Mouse (Mus musculus) embryonic facial prominence, embryonic 12.5 days (tissue): Measurements from ENCODE around the gene Cxcl1. TPM values are rescaled to one million over a fixed set of nuclear protein-coding genes. Genes with fewer than 3 reads are reported as not detected.

Experiments
- ATAC-seq: fragments of 200-750 bp; cut with Nextera tagmentation; 2 replicates; pipeline ENCODE4 v1.8.0; 2017; ENCODE audit not compliant: insufficient number of reproducible peaks, insufficient read depth, low FRiP score, low TSS enrichment
- H3K27ac ChIP-seq: fragments of 300-500 bp; sonication (generic); 2 replicates; pipeline ENCODE4 v1.5.1; 2016; ENCODE audit warnings: mild to moderate bottlenecking
- H3K27me3 ChIP-seq: fragments of 300-500 bp; sonication (generic); 2 replicates; pipeline ENCODE4 v1.6.1; 2016; ENCODE audit warnings: mild to moderate bottlenecking, moderate library complexity
- H3K36me3 ChIP-seq: fragments of 300-500 bp; sonication (generic); 2 replicates; pipeline ENCODE4 v1.6.1; 2016; ENCODE audit warnings: mild to moderate bottlenecking
- H3K4me1 ChIP-seq: fragments of 300-500 bp; sonication (generic); 2 replicates; pipeline ENCODE4 v1.6.1; 2016
- H3K4me2 ChIP-seq: fragments of 300-500 bp; sonication (generic); replicated peaks from 2 replicates; pipeline ENCODE4 v1.6.1; 2016; ENCODE audit warnings: mild to moderate bottlenecking, moderate library complexity
- H3K4me3 ChIP-seq: fragments of 300-500 bp; sonication (generic); 2 replicates; pipeline ENCODE4 v1.5.1; 2016; ENCODE audit warnings: mild to moderate bottlenecking
- H3K9ac ChIP-seq: fragments of 300-500 bp; sonication (generic); 2 replicates; pipeline ENCODE4 v1.6.1; 2016; ENCODE audit warnings: mild to moderate bottlenecking, moderate library complexity
- H3K9me3 ChIP-seq: fragments of 300-500 bp; sonication (generic); 2 replicates; pipeline ENCODE4 v1.6.1; 2016; ENCODE audit warnings: mild to moderate bottlenecking, moderate library complexity
- WGBS: fragments of 180-500 bp; shearing (Covaris S2); methylation state at CpG from one replicate; pipeline ENCODE4 v1.1.7; 2016; 5-methylcytosine and 5-hydroxymethylcytosine counted together
- polyA plus RNA-seq: library from polyadenylated mRNA; unstranded; fragments of >200 nt; fragmentation: Nextera tagmentation; extraction: Ambion mirVana; gene quantifications from 2 replicates; pipeline ENCODE4 v1.2.1, GENCODE M21; 2016

Cxcl1 gene
- polyA plus RNA-seq, 1 experiment from 2014 or later, result 0.50 TPM

GRCm38 (mm10) chr5:90894231-90894630, 3.2 kb downstream of the Cxcl1 start:
- ATAC-seq, result no peak
- Histone ChIP-seq H3K9ac (no peak overlapping the region), H3K36me3 (no peaks in the 10 kb centered on the region), H3K4me1 (peaks cover 3% of the 10 kb centered on the region; the same call in 1 of the 2 replicates), H3K9me3 (no peaks in the 10 kb centered on the region), H3K27ac (no peak overlapping the region), H3K27me3 (0 out of 2 replicates have a peak, but pooled peaks cover 3% of the 10 kb centered on the region), H3K4me2 (no peak overlapping the region), H3K4me3 (no peak overlapping the region)
- WGBS, result 74% methylated on average over 8 of the region's 8 CpGs

- no peak for ATAC-seq
- H3K4me2 ChIP-seq, result no peak overlapping the region
- WGBS, result 69% methylated on average over 3 of the region's 3 CpGs
Observed at GRCm38 (mm10) chr5:90897429-90897828, 6.4 kb downstream of the Cxcl1 start.

GRCm38 (mm10) chr5:90899308-90899707, 8.3 kb downstream of the Cxcl1 start:
- no peak for ATAC-seq
- 78% methylated on average over 5 of the region's 5 CpGs for WGBS
- Histone ChIP-seq H3K27ac (no peak overlapping the region), H3K9me3 (no peaks in the 10 kb centered on the region), H3K9ac (no peak overlapping the region), H3K4me3 (no peak overlapping the region), H3K4me1 (peaks cover 15% of the 10 kb centered on the region; the same call in 1 of the 2 replicates), H3K4me2 (no peak overlapping the region), H3K27me3 (peaks cover 10% of the 10 kb centered on the region), H3K36me3 (no peaks in the 10 kb centered on the region)

More at GRCm38 (mm10) chr5:90897429-90897828, 6.4 kb downstream of the Cxcl1 start:
- no peak overlapping the region for H3K9ac ChIP-seq
- no peaks in the 10 kb centered on the region for H3K36me3 ChIP-seq
- no peak overlapping the region for H3K27ac ChIP-seq
- H3K27me3 ChIP-seq, result 0 out of 2 replicates have a peak, but pooled peaks cover 3% of the 10 kb centered on the region
- no peaks in the 10 kb centered on the region for H3K9me3 ChIP-seq
- H3K4me1 ChIP-seq, result peaks cover 7% of the 10 kb centered on the region; the same call in 1 of the 2 replicates
- H3K4me3 ChIP-seq, result no peak overlapping the region

GRCm38 (mm10) chr5:90900147-90900546, 9.1 kb downstream of the Cxcl1 start:
- Histone ChIP-seq H3K4me3 (no peak overlapping the region), H3K27ac (no peak overlapping the region), H3K4me1 (peaks cover 15% of the 10 kb centered on the region; the same call in 1 of the 2 replicates), H3K27me3 (peaks cover 18% of the 10 kb centered on the region), H3K36me3 (no peaks in the 10 kb centered on the region), H3K4me2 (no peak overlapping the region), H3K9me3 (no peaks in the 10 kb centered on the region), H3K9ac (no peak overlapping the region)
- 53% methylated on average over 7 of the region's 7 CpGs for whole genome bisulfite sequencing
- ATAC-seq, result no peak

- no peaks in the 10 kb centered on the region for H3K9me3 ChIP-seq
- no peak overlapping the region for H3K9ac ChIP-seq
- no peak overlapping the region for H3K4me3 ChIP-seq
- H3K4me1 ChIP-seq, result peaks cover 15% of the 10 kb centered on the region; the same call in 1 of the 2 replicates
- 71% methylated on average over 7 of the region's 7 CpGs for WGBS
- no peak overlapping the region for H3K27ac ChIP-seq
- no peak overlapping the region for H3K4me2 ChIP-seq
- ATAC-seq, result no peak
- H3K36me3 ChIP-seq, result no peaks in the 10 kb centered on the region
- H3K27me3 ChIP-seq, result peaks cover 18% of the 10 kb centered on the region
Observed at GRCm38 (mm10) chr5:90900688-90901087, 9.6 kb downstream of the Cxcl1 start.

GRCm38 (mm10) chr5:90902380-90903260, 11.6 kb downstream of the Cxcl1 start:
- Histone ChIP-seq H3K4me2 (peak overlapping the region; percentile 66), H3K27me3 (peaks cover 18% of the 10 kb centered on the region), H3K9me3 (no peaks in the 10 kb centered on the region), H3K4me1 (peaks cover 15% of the 10 kb centered on the region; the same call in 1 of the 2 replicates), H3K9ac (no peak overlapping the region), H3K36me3 (no peaks in the 10 kb centered on the region), H3K27ac (no peak overlapping the region), H3K4me3 (peak overlapping the region; percentile 26)
- WGBS, result 10% methylated on average over 10 of the region's 10 CpGs
- no peak for ATAC-seq

- Histone ChIP-seq H3K36me3 (no peaks in the 10 kb centered on the region), H3K4me1 (peaks cover 15% of the 10 kb centered on the region; the same call in 1 of the 2 replicates), H3K4me3 (peak within 1 kb of the TSS; percentile 26), H3K9ac (no peak within 1 kb of the TSS), H3K4me2 (peak within 1 kb of the TSS; percentile 66), H3K9me3 (no peaks in the 10 kb centered on the region), H3K27me3 (peaks cover 18% of the 10 kb centered on the region), H3K27ac (no peak within 1 kb of the TSS)
- 10% methylated on average over 22 of the region's 22 CpGs for WGBS
- ATAC-seq, result peak; percentile 58; the same call in 1 of the 2 replicates
Observed at GRCm38 (mm10) chr5:90903339-90904020, 12.4 kb downstream of the Cxcl1 start, which contains the start of gene Cxcl2. TSS of gene Cxcl2 (plus strand) at chr5:90903871.

GRCm38 (mm10) chr5:90908983-90909382, 17.9 kb downstream of the Cxcl1 start:
- H3K4me1 ChIP-seq, result no peaks in the 10 kb centered on the region
- no peak overlapping the region for H3K4me2 ChIP-seq
- no peaks in the 10 kb centered on the region for H3K9me3 ChIP-seq
- H3K9ac ChIP-seq, result no peak overlapping the region
- H3K27ac ChIP-seq, result no peak overlapping the region
- 1% methylated on average over 2 of the region's 2 CpGs for WGBS
- H3K4me3 ChIP-seq, result no peak overlapping the region
- H3K36me3 ChIP-seq, result no peaks in the 10 kb centered on the region
- ATAC-seq, result no peak
- peaks cover 11% of the 10 kb centered on the region for H3K27me3 ChIP-seq

- Histone ChIP-seq H3K9ac (no peak overlapping the region), H3K4me1 (no peaks in the 10 kb centered on the region), H3K9me3 (no peaks in the 10 kb centered on the region), H3K4me3 (no peak overlapping the region), H3K4me2 (no peak overlapping the region), H3K27me3 (no peaks in the 10 kb centered on the region), H3K36me3 (no peaks in the 10 kb centered on the region), H3K27ac (no peak overlapping the region)
- ATAC-seq, result no peak
- 78% methylated on average over 2 of the region's 2 CpGs for WGBS
Observed at GRCm38 (mm10) chr5:90919495-90919894, 28.5 kb downstream of the Cxcl1 start.

GRCm38 (mm10) chr5:90922958-90923357, 31.9 kb downstream of the Cxcl1 start:
- H3K9ac ChIP-seq, result no peak overlapping the region
- 82% methylated on average over 4 of the region's 4 CpGs for WGBS
- no peak overlapping the region for H3K4me3 ChIP-seq
- no peaks in the 10 kb centered on the region for H3K9me3 ChIP-seq
- H3K4me2 ChIP-seq, result no peak overlapping the region
- H3K27me3 ChIP-seq, result no peaks in the 10 kb centered on the region
- no peaks in the 10 kb centered on the region for H3K36me3 ChIP-seq
- no peaks in the 10 kb centered on the region for H3K4me1 ChIP-seq
- H3K27ac ChIP-seq, result no peak overlapping the region
- no peak for ATAC-seq

GRCm38 (mm10) chr5:90930546-90930945, 39.5 kb downstream of the Cxcl1 start:
- Histone ChIP-seq H3K4me2 (peak overlapping the region; percentile 56), H3K36me3 (peaks cover 12% of the 10 kb centered on the region), H3K9ac (peak overlapping the region; percentile 98), H3K4me1 (peaks cover 7% of the 10 kb centered on the region), H3K9me3 (no peaks in the 10 kb centered on the region), H3K27ac (peak overlapping the region; percentile 100), H3K4me3 (peak overlapping the region; percentile 76), H3K27me3 (no peaks in the 10 kb centered on the region)
- no peak for ATAC-seq
- 45% methylated on average over 2 of the region's 2 CpGs for WGBS
